Mouse (Mus musculus): ENCODE measurements around the gene Rnf149.

DNA sequence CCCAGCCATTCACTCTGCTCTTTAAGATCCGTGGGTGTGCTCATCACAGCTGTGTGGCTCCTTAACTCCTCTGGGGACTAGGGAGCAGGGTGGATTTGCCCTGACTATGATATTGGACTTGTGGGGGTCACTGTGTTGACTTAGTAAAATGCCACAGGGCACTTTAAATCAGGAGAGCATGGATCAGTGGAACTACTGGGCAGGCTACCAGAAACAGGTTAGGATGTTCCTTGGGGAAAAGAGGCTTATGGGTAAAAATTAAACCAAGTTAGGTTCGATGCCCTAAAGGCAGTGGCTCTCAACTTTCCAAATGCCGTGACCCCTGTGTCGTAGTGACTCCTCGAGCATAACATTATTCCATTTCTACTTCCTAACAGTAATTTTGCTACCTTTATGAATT lies 35.3 kb upstream of the Rnf149 start:
- TF ChIP-seq CTCF (IDR thresholded peaks at IDR 0.05; ENCODE audit: low read depth, low read length) (no peak), POLR2A (IDR thresholded peaks at IDR 0.05; ENCODE audit: extremely low read depth, insufficient read depth, low read length) (no peak)
